Mouse (Mus musculus): ENCODE results near the gene Nampt.

Gene Nampt

GRCm38 (mm10) chr12:32897199-32898120 lies 78.1 kb downstream of the Nampt start:
- in situ Hi-C loops (cut with MboI, MseI), result loop anchor here (5.0 kb wide), 1 partner anchor 260 kb away; no protein-coding TSS in a partner anchor

DNA sequence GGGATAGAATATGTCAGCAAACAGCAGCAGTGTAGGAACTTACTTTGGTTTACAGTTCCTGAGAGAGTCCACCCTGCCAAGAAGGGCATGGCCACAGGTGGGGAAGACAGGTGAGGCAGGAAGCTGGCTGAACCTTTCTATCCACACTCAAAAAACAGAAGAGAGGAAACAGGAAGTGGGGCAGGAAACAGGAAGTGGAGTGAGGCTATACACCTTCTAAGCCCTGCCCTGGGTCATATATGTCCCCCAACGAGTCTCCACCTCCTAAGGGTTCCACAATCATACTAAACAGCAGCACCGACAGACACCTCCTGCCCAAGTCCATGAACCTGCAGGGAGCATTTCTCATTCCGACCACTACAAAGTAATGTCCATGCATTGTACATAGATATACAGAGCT lies 81.7 kb downstream of the Nampt start:
- in situ Hi-C loops (cut with MboI, MseI), result no loop called here
